Comparison of ENCODE assay signal across 11 mouse cellular contexts in genomic region chr13:34097086-34097485, GRCm38 (mm10). TPM values are rescaled to one million over a fixed set of nuclear protein-coding genes. Genes with fewer than 3 reads are reported as not detected.
DNase-seq lines count a peak whose midpoint lies in the region; ATAC-seq and TF ChIP-seq lines count a peak whose summit lies in the region.
"Had no signal": no experiment of that assay in that cellular context is flagged by ENCODE, and none has a peak within 500 bp of the region (broad histone marks: within the 10 kb centered on the region; RNA-seq: fewer than 3 reads in every experiment).

No protein-coding gene starts in this region.

- 58% methylated on average over 3 of the region's 3 CpGs for WGBS in heart, adult 2 months
- WGBS in neural tube, embryonic 11.5 days = 73% methylated on average over 3 of the region's 3 CpGs
- WGBS in stomach, postnatal 0 days = 71% methylated on average over 3 of the region's 3 CpGs

- peak overlapping the region; percentile 82 for H3K27ac ChIP-seq in heart, adult 2 months
- H3K27ac ChIP-seq in neural tube, embryonic 11.5 days (ENCODE audit: low read depth, low read length) = no peak overlapping the region
- H3K27ac ChIP-seq in stomach, postnatal 0 days (replicated peaks) = peak overlapping the region; percentile 45; the same call in 1 of the 2 replicates

- H3K4me1 ChIP-seq in heart, adult 2 months (ENCODE audit: control insufficient read depth, insufficient read depth, low read length) = peaks cover 21% of the 10 kb centered on the region
- no peaks in the 10 kb centered on the region for H3K4me1 ChIP-seq in neural tube, embryonic 11.5 days (ENCODE audit: control insufficient read depth, insufficient read depth, low read length)
- no peaks in the 10 kb centered on the region for H3K4me1 ChIP-seq in stomach, postnatal 0 days (replicated peaks; ENCODE audit: control insufficient read depth, insufficient read depth)

- intact Hi-C loops in heart, adult 2 months (cut with DNase I) = no loop called here

- no peak for TF ChIP-seq CTCF in heart, adult 2 months (IDR thresholded peaks at IDR 0.05)
- TF ChIP-seq CTCF in stomach, postnatal 0 days (IDR thresholded peaks at IDR 0.05; ENCODE audit: low read depth) = no peak

- H3K36me3 ChIP-seq in heart, adult 2 months (ENCODE audit: control insufficient read depth, insufficient read depth, low read length) = peaks cover 6% of the 10 kb centered on the region
- H3K36me3 ChIP-seq in neural tube, embryonic 11.5 days (ENCODE audit: control insufficient read depth, insufficient read depth, low read length) = no peaks in the 10 kb centered on the region
- no peaks in the 10 kb centered on the region for H3K36me3 ChIP-seq in stomach, postnatal 0 days (ENCODE audit: control insufficient read depth, insufficient read depth, low read length)

- no peaks in the 10 kb centered on the region for H3K27me3 ChIP-seq in heart, adult 2 months (ENCODE audit: control insufficient read depth, insufficient read depth, low read length)
- H3K27me3 ChIP-seq in neural tube, embryonic 11.5 days (ENCODE audit: control insufficient read depth, insufficient read depth, low read length) = no peaks in the 10 kb centered on the region
- no peaks in the 10 kb centered on the region for H3K27me3 ChIP-seq in stomach, postnatal 0 days (ENCODE audit: control insufficient read depth, insufficient read depth, low read length)

- no peak for DNase-seq in heart, adult 2 months
- no peak for DNase-seq in heart, adult 9 months (ENCODE audit: low spot score in 2 of 2)
- DNase-seq in neural tube, embryonic 11.5 days (ENCODE audit: low spot score) = no peak
- DNase-seq in neural tube, embryonic 10.5 days (ENCODE audit: extremely low spot score, low spot score) = no peak
- peak; percentile 61 for DNase-seq in lung, postnatal 10 days
- no peak for DNase-seq in stomach, postnatal 0 days (ENCODE audit: low spot score)
- no peak for DNase-seq in embryo, embryonic 10.5 days (ENCODE audit: low spot score)
- no peak for DNase-seq in embryo, embryonic 11 days
- DNase-seq: right cerebral cortex, postnatal 25 days had no signal

- ATAC-seq in neural tube, embryonic 11.5 days (ENCODE audit: insufficient read depth, low FRiP score, low TSS enrichment) = 0 out of 2 replicates have a peak, but pooled peaks have one; percentile 43
- no peak for ATAC-seq in stomach, postnatal 0 days (ENCODE audit: low FRiP score, low TSS enrichment)
- ATAC-seq: activated CD4-positive, CD25-positive, alpha-beta regulatory T cell, adult 4 months had no signal

- H3K4me2 ChIP-seq in neural tube, embryonic 11.5 days (ENCODE audit: low read depth) = no peak overlapping the region
- no peak overlapping the region for H3K4me2 ChIP-seq in stomach, postnatal 0 days (replicated peaks; ENCODE audit: low read depth)

- no peaks in the 10 kb centered on the region for H3K9me3 ChIP-seq in neural tube, embryonic 11.5 days (ENCODE audit: control insufficient read depth, low read length)
- no peaks in the 10 kb centered on the region for H3K9me3 ChIP-seq in stomach, postnatal 0 days (ENCODE audit: control insufficient read depth, low read length)

- no peak for TF ChIP-seq POLR2A in heart, adult 2 months (IDR thresholded peaks at IDR 0.05; ENCODE audit: insufficient read depth, low read depth, low read length)

- H3K4me3 ChIP-seq in heart, adult 2 months = no peak overlapping the region
- H3K4me3 ChIP-seq in neural tube, embryonic 11.5 days (ENCODE audit: low read depth, low read length) = no peak overlapping the region
- no peak overlapping the region for H3K4me3 ChIP-seq in stomach, postnatal 0 days (ENCODE audit: low read depth, low read length)

- H3K79me2 ChIP-seq in heart, adult 2 months (replicated peaks; ENCODE audit: control insufficient read depth, insufficient read depth, low read length) = no peaks in the 10 kb centered on the region

- TF ChIP-seq EP300 in heart, adult 2 months (IDR thresholded peaks at IDR 0.05; ENCODE audit: insufficient read depth, low read depth, low read length) = no peak
- TF ChIP-seq EP300 in stomach, postnatal 0 days (optimal IDR thresholded peaks at IDR 0.05) = no peak

- no peak overlapping the region for H3K9ac ChIP-seq in heart, adult 2 months (ENCODE audit: low read depth, low read length)
- no peak overlapping the region for H3K9ac ChIP-seq in neural tube, embryonic 11.5 days (ENCODE audit: low read length)
- no peak overlapping the region for H3K9ac ChIP-seq in stomach, postnatal 0 days (ENCODE audit: low read length)

RNA-seq across cellular contexts. Expression of gene Tubb2a, which starts 19.3 kb away (rescaled TPM):
- total RNA-seq in heart, adult 2 months (2021) = 10 to 100 TPM; 42.9 to 64.1 TPM
- 95.2 and 122 TPM in 2 replicates for polyA plus RNA-seq in heart, adult 2 months (2012; rRNA removed)
- polyA plus RNA-seq in neural tube, embryonic 11.5 days (2014; fragmentation: Nextera tagmentation; extraction: Ambion mirVana) = 454 and 539 TPM in 2 replicates
- 187 and 196 TPM in 2 replicates for polyA plus RNA-seq in stomach, postnatal 0 days (2015; fragmentation: Nextera tagmentation; extraction: Ambion mirVana)

RNA-seq across cellular contexts. Expression of gene Tubb2b, which starts 33.2 kb away (rescaled TPM):
- 1 to 10 TPM; 2.6 to 5.3 TPM for total RNA-seq in heart, adult 2 months (2021)
- polyA plus RNA-seq in heart, adult 2 months (2012; rRNA removed) = 6.2 and 7.8 TPM in 2 replicates
- polyA plus RNA-seq in neural tube, embryonic 11.5 days (2014; fragmentation: Nextera tagmentation; extraction: Ambion mirVana) = 322 and 344 TPM in 2 replicates
- 13.4 and 14.6 TPM in 2 replicates for polyA plus RNA-seq in stomach, postnatal 0 days (2015; fragmentation: Nextera tagmentation; extraction: Ambion mirVana)
- total RNA-seq: common myeloid progenitor, adult 5-6 weeks had no signal

RNA-seq across cellular contexts. Expression of gene Bphl, which starts 59.7 kb away (rescaled TPM):
- total RNA-seq in heart, adult 2 months (2021) = 10 to 100 TPM; 32.5 to 35.3 TPM
- polyA plus RNA-seq in heart, adult 2 months (2012; rRNA removed) = 29.8 and 43.3 TPM in 2 replicates
- polyA plus RNA-seq in neural tube, embryonic 11.5 days (2014; fragmentation: Nextera tagmentation; extraction: Ambion mirVana) = 26.5 and 30.0 TPM in 2 replicates
- 36.9 and 37.2 TPM in 2 replicates for polyA plus RNA-seq in stomach, postnatal 0 days (2015; fragmentation: Nextera tagmentation; extraction: Ambion mirVana)

Comparison
In these comparisons a context has a peak if more than half of its experiments do, and no peak if none do; other contexts are left out.
1. RNA of gene Tubb2b, which starts 33.2 kb away (polyA plus RNA-seq): 322 to 344 TPM in neural tube, embryonic 11.5 days; 13.4 to 14.6 TPM in stomach, postnatal 0 days and 6.2 to 7.8 TPM in heart, adult 2 months; every median in the first group is over 10 times any median in the second.